Mouse (Mus musculus) megakaryocyte, adult 5-6 weeks (primary cell): ENCODE results near the gene Gm9117. TPM values are rescaled to one million over a fixed set of nuclear protein-coding genes. Genes with fewer than 3 reads are reported as not detected.
"Not testable (repeated sequence)": the region's sequence is repeated elsewhere in the genome, so short reads cannot be mapped to it uniquely, and the experiment has no call there.

Experiments used
- ATAC-seq: 2 replicates; pipeline ENCODE4 v1.8.0; 2016; ENCODE audit warnings: mild to moderate bottlenecking, inconsistent platforms; ENCODE audit not compliant: poor library complexity, severe bottlenecking
- total RNA-seq, 2 experiments: library from RNA; stranded (forward) in 1 of 2; stranded (reverse) in 1 of 2; fragments of 153-499, 151-499 nt in 1 of 2; fragments of 221-1000, 200-1000 nt in 1 of 2; gene quantifications; 2 replicates each; pipeline versions ENCODE4 v1.2.3 to v1.2.4; 2015 to 2017

Gene Gm9117
- total RNA-seq (2015) (not detected in 2 replicates), total RNA-seq (2017) (not detected in 2 replicates)

DNA sequence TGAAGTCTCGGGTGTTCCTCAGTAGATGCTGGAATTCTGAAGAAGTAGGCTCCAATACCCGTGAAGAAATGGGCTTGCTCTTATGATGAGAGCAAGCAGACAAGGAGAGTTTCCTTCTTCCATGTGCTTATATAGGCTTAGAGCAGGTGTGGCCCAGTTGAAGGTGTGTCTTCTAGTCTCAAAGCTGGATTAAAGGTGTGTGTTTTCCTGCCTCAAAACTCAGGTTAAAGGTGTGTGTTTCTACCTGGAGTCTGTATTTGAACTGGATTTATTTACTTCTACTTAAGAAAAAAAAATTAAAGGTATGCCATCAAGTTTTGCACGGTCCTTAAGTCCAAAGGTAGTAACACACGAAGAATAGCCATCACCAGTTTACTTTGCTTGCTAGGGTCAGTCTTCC is at the start of gene Gm9117:
Gm9117 (minus strand) TSS at position 101 of the 400 bp plus-strand sequence.
- not testable (repeated sequence) for ATAC-seq

DNA sequence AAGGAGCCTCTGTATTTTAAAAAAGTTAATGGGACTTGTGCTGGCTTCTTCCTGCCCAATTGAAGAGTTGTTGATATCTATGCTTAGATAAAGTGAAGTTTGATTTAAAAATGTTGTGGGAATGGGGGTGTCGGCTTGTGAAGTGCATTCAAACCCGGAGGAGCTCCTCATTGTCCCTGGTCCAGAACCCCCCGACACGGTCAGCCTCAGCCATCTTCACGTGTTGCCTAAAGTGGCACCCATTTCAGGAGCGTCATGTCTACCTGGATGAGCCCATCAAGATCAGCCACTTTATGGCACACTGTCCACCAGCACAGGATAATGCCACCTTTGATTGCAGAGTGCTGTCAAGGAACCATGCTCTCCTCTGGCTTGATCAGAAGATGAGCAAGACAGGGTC is 25.6 kb upstream of the Gm9117 start:
- not testable (repeated sequence) for ATAC-seq

- ATAC-seq: not testable (repeated sequence)
Observed at GRCm38 (mm10) chr3:93961214-93961613, 17.9 kb upstream of the Gm9117 start, which contains the start of gene Tdpoz5. TSS of gene Tdpoz5 (minus strand) at chr3:93961314.

GRCm38 (mm10) chr3:93938386-93938785 is 5.0 kb downstream of the Gm9117 start:
- not testable (repeated sequence) for ATAC-seq

Other genes with a start within 250 kb of the Gm9117 start
- not detected in 2 replicates for gene Gm5773, start 170.5 kb downstream of the Gm9117 start, total RNA-seq (2015)
- gene Gm5773, start 170.5 kb downstream of the Gm9117 start, total RNA-seq (2017): not detected in 2 replicates
- not detected in 2 replicates for gene Tdpoz4, start 147.1 kb downstream of the Gm9117 start, total RNA-seq (2015)
- gene Tdpoz4, start 147.1 kb downstream of the Gm9117 start, total RNA-seq (2017): not detected in 2 replicates
- not detected in 2 replicates for gene Tdpoz3, start 117.5 kb downstream of the Gm9117 start, total RNA-seq (2015)
- not detected in 2 replicates for gene Tdpoz3, start 117.5 kb downstream of the Gm9117 start, total RNA-seq (2017)
- gene Tdpoz5, start 17.8 kb upstream of the Gm9117 start, total RNA-seq (2015): not detected in 2 replicates
- not detected in 2 replicates for gene Tdpoz5, start 17.8 kb upstream of the Gm9117 start, total RNA-seq (2017)
- gene Gm9125, start 111.3 kb upstream of the Gm9117 start, total RNA-seq (2015): not detected in 2 replicates
- gene Gm9125, start 111.3 kb upstream of the Gm9117 start, total RNA-seq (2017): not detected in 2 replicates
- not detected in 2 replicates for gene Gm10697, start 129.1 kb upstream of the Gm9117 start, total RNA-seq (2015)
- gene Gm10697, start 129.1 kb upstream of the Gm9117 start, total RNA-seq (2017): not detected in 2 replicates
- not detected in 2 replicates for gene Gm10696, start 234.7 kb upstream of the Gm9117 start, total RNA-seq (2015)
- gene Gm10696, start 234.7 kb upstream of the Gm9117 start, total RNA-seq (2017): not detected in 2 replicates